Mouse (Mus musculus) kidney, adult 2 months (tissue): ENCODE data around the gene Prrt2.

Experiments
- CTCF ChIP-seq: fragments of 200-500 bp; conservative IDR thresholded peaks from 2 replicates; pipeline ENCODE4 v1.5.1; 2011; ENCODE audit warnings: low read depth, mild to moderate bottlenecking, control low read depth, low read length, moderate library complexity, mixed read lengths; ENCODE audit not compliant: insufficient read depth, insufficient read length
- POLR2A ChIP-seq: fragments of 200-500 bp; IDR thresholded peaks from one replicate; pipeline ENCODE4 v1.6.1; 2011; ENCODE audit warnings: low read depth, low read length, control low read depth

- TF ChIP-seq POLR2A = no peak
- TF ChIP-seq CTCF = no peak
These were observed 36.2 kb downstream of the Prrt2 start for GRCm38 (mm10) chr7:126984667-126985444.
